Mouse (Mus musculus) right cerebral cortex, adult 2 months (tissue): ENCODE measurements around the gene Pmel.

Experiments used
- DNase-seq, 2 experiments: peaks; one replicate each; pipeline ENCODE4 v3.0.0; 2021 to 2022; ENCODE audit warnings: low spot score in 2 of 2

Gene Pmel

GRCm38 (mm10) chr10:128748252-128748864 lies 44.4 kb downstream of the Pmel start:
- DNase-seq, result peak; percentile 70 to 86
